Mouse (Mus musculus) testis, adult 2 months (tissue): ENCODE data around the gene Ppm1l. TPM values are rescaled to one million over a fixed set of nuclear protein-coding genes. Genes with fewer than 3 reads are reported as not detected.
A peak's percentile ranks its signal among the peaks of the same experiment; 100 is the strongest.
"Not testable (repeated sequence)": the region's sequence is repeated elsewhere in the genome, so short reads cannot be mapped to it uniquely, and the experiment has no call there.

Experiments used
- H3K27ac ChIP-seq: fragments of 200-500 bp; 2 replicates; pipeline ENCODE4 v1.5.1; 2012; ENCODE audit warnings: low read depth, low read length; ENCODE audit not compliant: control insufficient read depth, insufficient read depth
- H3K27me3 ChIP-seq: fragments of 200-500 bp; 2 replicates; pipeline ENCODE4 v1.6.1; 2012; ENCODE audit warnings: mild to moderate bottlenecking, low read length, moderate library complexity; ENCODE audit not compliant: control insufficient read depth, insufficient read depth
- H3K36me3 ChIP-seq: fragments of 200-500 bp; 2 replicates; pipeline ENCODE4 v1.6.1; 2012; ENCODE audit warnings: mild to moderate bottlenecking, low read length; ENCODE audit not compliant: control insufficient read depth, insufficient read depth
- H3K4me1 ChIP-seq: fragments of 200-500 bp; 2 replicates; pipeline ENCODE4 v1.6.1; 2012; ENCODE audit warnings: low read length; ENCODE audit not compliant: control insufficient read depth, insufficient read depth
- H3K4me3 ChIP-seq: fragments of 200-500 bp; 2 replicates; pipeline ENCODE4 v1.5.1; 2012; ENCODE audit warnings: low read depth, mild to moderate bottlenecking, low read length, moderate library complexity, mixed read lengths; ENCODE audit not compliant: control insufficient read depth
- CTCF ChIP-seq: fragments of 200-500 bp; IDR thresholded peaks from 2 replicates; pipeline ENCODE4 v1.5.1; 2012; ENCODE audit warnings: low read depth, mild to moderate bottlenecking, inconsistent platforms, low read length, moderate library complexity; ENCODE audit not compliant: control insufficient read depth, insufficient read depth, insufficient replicate concordance
- POLR2A ChIP-seq: fragments of 200-500 bp; IDR thresholded peaks from 2 replicates; pipeline ENCODE4 v1.6.1; 2012; ENCODE audit warnings: low read depth, mild to moderate bottlenecking, inconsistent platforms, low read length, moderate library complexity; ENCODE audit not compliant: control insufficient read depth
- polyA plus RNA-seq: library from polyadenylated mRNA; depleted of rRNA; stranded (reverse); fragments of >200 nt; gene quantifications from 2 replicates; pipeline ENCODE4 v1.2.3, GENCODE M21; 2012

The Ppm1l gene
- polyA plus RNA-seq, 1 experiment: 2.2 TPM

- H3K36me3 ChIP-seq: no peaks in the 10 kb centered on the region
- no peaks in the 10 kb centered on the region for H3K27me3 ChIP-seq
- no peak overlapping the region for H3K27ac ChIP-seq
- H3K4me1 ChIP-seq: no peaks in the 10 kb centered on the region
- no peak for TF ChIP-seq CTCF
- TF ChIP-seq POLR2A: no peak
- no peak overlapping the region for H3K4me3 ChIP-seq
These were observed 246.7 kb downstream of the Ppm1l start for GRCm38 (mm10) chr3:69563406-69563805.

- H3K4me1 ChIP-seq, H3K27me3 ChIP-seq, H3K36me3 ChIP-seq, H3K27ac ChIP-seq, H3K4me3 ChIP-seq: not testable (repeated sequence)
These were observed 248.9 kb downstream of the Ppm1l start for GRCm38 (mm10) chr3:69565586-69565985.

- H3K4me1 ChIP-seq: no peaks in the 10 kb centered on the region
- H3K4me3 ChIP-seq: no peak overlapping the region
- no peaks in the 10 kb centered on the region for H3K27me3 ChIP-seq
- H3K27ac ChIP-seq: no peak overlapping the region
- no peaks in the 10 kb centered on the region; the same call in 1 of the 2 replicates for H3K36me3 ChIP-seq
- no peak for TF ChIP-seq POLR2A
- TF ChIP-seq CTCF: no peak
These were observed 255.9 kb downstream of the Ppm1l start for GRCm38 (mm10) chr3:69572561-69572960.

GRCm38 (mm10) chr3:69575577-69575976 lies 258.9 kb downstream of the Ppm1l start:
- Histone ChIP-seq H3K4me3 (no peak overlapping the region), H3K27ac (no peak overlapping the region), H3K27me3 (no peaks in the 10 kb centered on the region), H3K36me3 (no peaks in the 10 kb centered on the region; the same call in 1 of the 2 replicates), H3K4me1 (no peaks in the 10 kb centered on the region)
- TF ChIP-seq POLR2A: no peak
- no peak for TF ChIP-seq CTCF

- no peak for TF ChIP-seq CTCF
- no peak for TF ChIP-seq POLR2A
- Histone ChIP-seq H3K4me1 (no peaks in the 10 kb centered on the region), H3K27me3 (no peaks in the 10 kb centered on the region), H3K4me3 (no peak overlapping the region), H3K27ac (no peak overlapping the region), H3K36me3 (no peaks in the 10 kb centered on the region; the same call in 1 of the 2 replicates)
These were observed 260.1 kb downstream of the Ppm1l start for GRCm38 (mm10) chr3:69576715-69577114.

- no peak overlapping the region for H3K4me3 ChIP-seq
- H3K4me1 ChIP-seq: no peaks in the 10 kb centered on the region
- H3K27me3 ChIP-seq: no peaks in the 10 kb centered on the region
- TF ChIP-seq POLR2A: no peak
- no peak overlapping the region for H3K27ac ChIP-seq
- no peaks in the 10 kb centered on the region; the same call in 1 of the 2 replicates for H3K36me3 ChIP-seq
These were observed 262.1 kb downstream of the Ppm1l start for GRCm38 (mm10) chr3:69578791-69579190.

GRCm38 (mm10) chr3:69583798-69584197 lies 267.1 kb downstream of the Ppm1l start:
- no peak overlapping the region for H3K27ac ChIP-seq
- H3K27me3 ChIP-seq: no peaks in the 10 kb centered on the region
- no peaks in the 10 kb centered on the region for H3K36me3 ChIP-seq
- TF ChIP-seq POLR2A: no peak
- TF ChIP-seq CTCF: no peak
- peaks cover 8% of the 10 kb centered on the region for H3K4me1 ChIP-seq
- no peak overlapping the region for H3K4me3 ChIP-seq

GRCm38 (mm10) chr3:69588101-69588760 lies 271.6 kb downstream of the Ppm1l start:
- TF ChIP-seq POLR2A: no peak
- no peak for TF ChIP-seq CTCF

More at GRCm38 (mm10) chr3:69588101-69588760, 271.6 kb downstream of the Ppm1l start:
- Histone ChIP-seq H3K36me3 (no peaks in the 10 kb centered on the region), H3K27ac (0 out of 2 replicates have a peak overlapping the region, but pooled peaks have one; percentile 40), H3K4me3 (peak overlapping the region; percentile 60), H3K4me1 (peaks cover 8% of the 10 kb centered on the region), H3K27me3 (no peaks in the 10 kb centered on the region)
